Mouse (Mus musculus) urinary bladder, adult 18-20 months (tissue): ENCODE results near the gene Sfxn3.
A peak's percentile ranks its signal among the peaks of the same experiment; 100 is the strongest.

Experiments
- DNase-seq, 2 experiments: peaks; one replicate each; pipeline ENCODE4 v3.0.0; 2022; ENCODE audit warnings: low spot score in 2 of 2, mixed read lengths in 2 of 2

The Sfxn3 gene

GRCm38 (mm10) chr19:45075323-45076035 lies 28.2 kb downstream of the Sfxn3 start:
- no peak for DNase-seq

- no peak for DNase-seq
These were observed 28.8 kb downstream of the Sfxn3 start for GRCm38 (mm10) chr19:45076036-45076575.

GRCm38 (mm10) chr19:45076586-45077510 lies 29.5 kb downstream of the Sfxn3 start:
- DNase-seq, result peak; percentile 38 to 73

- DNase-seq, result no peak
These were observed 30.7 kb downstream of the Sfxn3 start for GRCm38 (mm10) chr19:45077742-45078645.

GRCm38 (mm10) chr19:45078971-45079764 lies 31.9 kb downstream of the Sfxn3 start:
- DNase-seq, result no peak

GRCm38 (mm10) chr19:45079769-45080515 lies 32.6 kb downstream of the Sfxn3 start:
- DNase-seq, result peak; percentile 76 to 84

GRCm38 (mm10) chr19:45080711-45081110 lies 33.4 kb downstream of the Sfxn3 start:
- no peak for DNase-seq

- peak; percentile 28 to 68 for DNase-seq
These were observed 34.0 kb downstream of the Sfxn3 start for GRCm38 (mm10) chr19:45081279-45081678.

GRCm38 (mm10) chr19:45081841-45082550 lies 34.7 kb downstream of the Sfxn3 start:
- no peak for DNase-seq

- no peak for DNase-seq
These were observed 50.6 kb downstream of the Sfxn3 start for GRCm38 (mm10) chr19:45097868-45098267.

GRCm38 (mm10) chr19:45100486-45101270 lies 53.4 kb downstream of the Sfxn3 start:
- no peak for DNase-seq

GRCm38 (mm10) chr19:45105591-45105990 lies 58.3 kb downstream of the Sfxn3 start:
- no peak for DNase-seq
